Comparison of ENCODE assay signal across 10 mouse cellular contexts in the genomic region with DNA sequence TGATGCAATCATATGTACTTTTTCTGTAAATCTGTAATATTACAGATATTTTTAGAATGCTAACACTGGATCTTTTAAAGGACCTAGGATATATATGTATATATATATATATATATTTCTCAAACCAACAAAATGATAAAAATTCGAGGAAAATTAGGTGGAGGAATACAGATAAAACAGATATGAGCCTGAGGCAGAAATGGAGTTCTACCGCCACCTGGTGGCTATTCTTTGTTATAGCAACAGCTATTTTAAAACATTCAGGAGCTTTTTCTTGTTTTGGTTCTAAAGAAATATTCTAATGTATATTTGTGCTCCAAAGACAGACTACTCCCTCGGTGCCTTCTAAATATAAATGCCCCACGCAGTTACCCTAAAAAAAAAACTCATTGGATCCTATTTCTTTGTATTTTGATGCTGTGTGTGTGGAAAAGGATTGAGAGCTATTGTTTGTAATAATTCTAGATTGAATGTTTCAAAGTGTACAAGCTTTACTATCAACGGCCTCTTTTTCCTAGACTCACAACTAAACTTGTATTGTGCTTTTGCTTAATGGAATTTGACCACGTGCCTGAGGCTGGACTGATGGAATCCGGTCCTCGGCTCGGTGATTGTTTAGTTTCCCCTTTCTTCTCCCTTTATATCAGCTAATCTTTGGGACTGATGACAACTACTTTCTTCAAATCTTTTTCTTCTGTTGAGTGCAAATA. TPM values are rescaled to one million over a fixed set of nuclear protein-coding genes. Genes with fewer than 3 reads are reported as not detected.
A peak's percentile ranks its signal among the peaks of the same experiment; 100 is the strongest.
DNase-seq lines count a peak whose midpoint lies in the region; ATAC-seq and TF ChIP-seq lines count a peak whose summit lies in the region.
"Had no signal": no experiment of that assay in that cellular context is flagged by ENCODE, and none has a peak within 500 bp of the region (broad histone marks: within the 10 kb centered on the region; RNA-seq: fewer than 3 reads in every experiment).

No protein-coding gene starts in this region.

- TF ChIP-seq CTCF in intestine, postnatal 0 days (IDR thresholded peaks at IDR 0.05; ENCODE audit: low read depth): peak; percentile 74

- H3K9me3 ChIP-seq in intestine, postnatal 0 days (ENCODE audit: control insufficient read depth): no peaks in the 10 kb centered on the region
- H3K9me3 ChIP-seq in intestine, embryonic 15.5 days: no peaks in the 10 kb centered on the region
- H3K9me3 ChIP-seq: lung, embryonic 15.5 days had no signal

- WGBS in intestine, postnatal 0 days: 31% methylated on average over 9 of the region's 9 CpGs
- WGBS in intestine, embryonic 15.5 days: 30% methylated on average over 9 of the region's 9 CpGs

- no peak for ATAC-seq in intestine, postnatal 0 days
- no peak for ATAC-seq in intestine, embryonic 15.5 days

- no peaks in the 10 kb centered on the region for H3K36me3 ChIP-seq in intestine, postnatal 0 days (ENCODE audit: control insufficient read depth, insufficient read depth)
- no peaks in the 10 kb centered on the region for H3K36me3 ChIP-seq in intestine, embryonic 15.5 days
- H3K36me3 ChIP-seq: lung, embryonic 15.5 days had no signal

- no peaks in the 10 kb centered on the region for H3K4me1 ChIP-seq in intestine, postnatal 0 days (replicated peaks; ENCODE audit: control insufficient read depth, insufficient read depth, low read length)
- H3K4me1 ChIP-seq in intestine, embryonic 15.5 days (replicated peaks): no peaks in the 10 kb centered on the region
- H3K4me1 ChIP-seq: lung, embryonic 15.5 days had no signal

- H3K27me3 ChIP-seq in intestine, postnatal 0 days (replicated peaks; ENCODE audit: control insufficient read depth, insufficient read depth, low read length): no peaks in the 10 kb centered on the region
- no peaks in the 10 kb centered on the region for H3K27me3 ChIP-seq in intestine, embryonic 15.5 days (replicated peaks)
- H3K27me3 ChIP-seq: lung, embryonic 15.5 days had no signal

- DNase-seq in CD4-positive, CD25-positive, alpha-beta regulatory T cell, adult 2 months (ENCODE audit: low read depth, low spot score): peak; percentile 56
- DNase-seq in NIH3T3 (ENCODE audit: low read depth): peak; percentile 61
- DNase-seq in forelimb bud, embryonic 11.5 days (ENCODE audit: low read depth, low spot score): peak; percentile 32
- peak; percentile 76 for DNase-seq in retina, embryonic 14.5 days (ENCODE audit: low spot score)
- no peak for DNase-seq in ovary, adult 18-20 months (ENCODE audit: low spot score)
- no peak for DNase-seq in gastrocnemius, postnatal 25 days

- H3K9ac ChIP-seq in intestine, postnatal 0 days (ENCODE audit: low read depth, low read length): no peak overlapping the region
- H3K9ac ChIP-seq in intestine, embryonic 15.5 days: no peak overlapping the region
- H3K9ac ChIP-seq: lung, embryonic 15.5 days had no signal

- no peak overlapping the region for H3K4me3 ChIP-seq in intestine, postnatal 0 days (ENCODE audit: low read depth, low read length)
- no peak overlapping the region for H3K4me3 ChIP-seq in intestine, embryonic 15.5 days (replicated peaks)
- H3K4me3 ChIP-seq: erythroblast, embryonic 14.5 days; lung, embryonic 15.5 days had no signal

- no peak overlapping the region for H3K4me2 ChIP-seq in intestine, postnatal 0 days (replicated peaks; ENCODE audit: low read depth)
- no peak overlapping the region for H3K4me2 ChIP-seq in intestine, embryonic 15.5 days (replicated peaks)
- H3K4me2 ChIP-seq: lung, embryonic 15.5 days had no signal

- H3K27ac ChIP-seq in intestine, postnatal 0 days (ENCODE audit: low read depth, low read length): no peak overlapping the region
- no peak overlapping the region for H3K27ac ChIP-seq in intestine, embryonic 15.5 days
- H3K27ac ChIP-seq: lung, embryonic 15.5 days had no signal

RNA-seq across cellular contexts. Expression of gene A730009L09Rik, which starts 44.8 kb away (rescaled TPM):
- polyA plus RNA-seq in intestine, postnatal 0 days (2015; fragmentation: Nextera tagmentation; extraction: Ambion mirVana): not detected in 2 replicates
- not detected in 2 replicates for polyA plus RNA-seq in intestine, embryonic 15.5 days (2015; fragmentation: Nextera tagmentation; extraction: Ambion mirVana)
- not detected for total RNA-seq in gastrocnemius, postnatal 25 days (2021)
- polyA plus RNA-seq: erythroblast, embryonic 14.5 days; lung, embryonic 15.5 days had no signal

Comparison
In these comparisons a context has a peak if more than half of its experiments do, and no peak if none do; other contexts are left out.
1. DNase-seq: peak in CD4-positive, CD25-positive, alpha-beta regulatory T cell, adult 2 months (single experiment), NIH3T3 (single experiment), forelimb bud, embryonic 11.5 days (single experiment) and retina, embryonic 14.5 days (single experiment); none in ovary, adult 18-20 months (single experiment) and gastrocnemius, postnatal 25 days (single experiment).